ENCODE assay signal across 27 mouse cellular contexts in the genomic region with DNA sequence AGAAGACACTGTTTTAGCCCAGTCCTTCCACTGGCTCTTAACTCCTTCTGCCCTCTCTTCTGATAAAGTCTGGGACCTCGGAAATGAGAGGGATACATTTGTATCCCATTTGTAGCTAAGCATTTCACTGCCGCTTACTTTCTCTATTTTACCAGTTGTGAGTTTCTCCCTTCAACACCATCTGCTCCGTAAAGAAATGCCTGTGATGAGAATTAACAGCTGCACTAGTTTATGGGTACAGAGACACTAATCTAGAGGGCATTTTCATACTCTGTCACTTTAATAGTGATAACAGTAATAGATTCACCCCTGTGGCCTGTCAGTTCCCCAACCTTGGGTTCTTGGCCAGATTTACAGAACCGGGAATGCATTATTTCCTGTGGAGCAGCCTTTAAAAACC.
DNase-seq lines count a peak whose midpoint lies in the region; ATAC-seq lines count a peak whose summit lies in the region.
"Had no signal": no experiment of that assay in that cellular context is flagged by ENCODE, and none has a peak within 500 bp of the region (broad histone marks: within the 10 kb centered on the region; RNA-seq: fewer than 3 reads in every experiment).

No protein-coding gene starts in this region.

- ATAC-seq in embryonic facial prominence, embryonic 15.5 days (ENCODE audit: insufficient number of reproducible peaks, low FRiP score, low TSS enrichment, low read depth), result no peak
- ATAC-seq in neural tube, embryonic 15.5 days (ENCODE audit: low FRiP score), result no peak
- no peak for ATAC-seq in limb, embryonic 15.5 days (ENCODE audit: insufficient number of reproducible peaks, low FRiP score, low TSS enrichment, low read depth)
- ATAC-seq: forebrain, embryonic 13.5 days; forebrain, embryonic 16.5 days; hindbrain, embryonic 16.5 days; Patski had no signal

- no peak for DNase-seq in embryonic facial prominence, embryonic 10.5 days (ENCODE audit: low spot score)
- DNase-seq in neural tube, embryonic 10.5 days (ENCODE audit: extremely low spot score, low spot score), result no peak
- DNase-seq in thymus, postnatal 0 days (ENCODE audit: low spot score), result no peak
- DNase-seq: adrenal gland, postnatal 10 days; cerebellum, adult 11 months; cerebellum, adult 2 months; cerebellum, adult 9-11 months; cerebellum, postnatal 25 days; gastrocnemius, postnatal 25 days; heart, adult 18-20 months; heart, postnatal 10 days; heart, postnatal 36 days had no signal

- peak overlapping the region; percentile 51; the same call in 1 of the 2 replicates for H3K27ac ChIP-seq in embryonic facial prominence, embryonic 15.5 days (replicated peaks)
- H3K27ac ChIP-seq in embryonic facial prominence, embryonic 10.5 days (replicated peaks), result no peak overlapping the region
- H3K27ac ChIP-seq in neural tube, embryonic 15.5 days (replicated peaks), result peak overlapping the region; percentile 39; the same call in 1 of the 2 replicates
- H3K27ac ChIP-seq in limb, embryonic 15.5 days, result peak overlapping the region; percentile 33; the same call in 1 of the 2 replicates
- H3K27ac ChIP-seq: forebrain, embryonic 10.5 days; forebrain, embryonic 13.5 days; heart, embryonic 15.5 days; hindbrain, embryonic 10.5 days; hindbrain, embryonic 13.5 days had no signal

- H3K4me1 ChIP-seq in embryonic facial prominence, embryonic 15.5 days, result peaks cover 18% of the 10 kb centered on the region
- peaks cover 36% of the 10 kb centered on the region for H3K4me1 ChIP-seq in embryonic facial prominence, embryonic 10.5 days
- H3K4me1 ChIP-seq in neural tube, embryonic 15.5 days, result peaks cover 20% of the 10 kb centered on the region
- H3K4me1 ChIP-seq in limb, embryonic 15.5 days, result peaks cover 20% of the 10 kb centered on the region

- H3K9ac ChIP-seq in embryonic facial prominence, embryonic 15.5 days, result no peak overlapping the region
- no peak overlapping the region for H3K9ac ChIP-seq in neural tube, embryonic 15.5 days (replicated peaks)
- no peak overlapping the region for H3K9ac ChIP-seq in limb, embryonic 15.5 days
- H3K9ac ChIP-seq: embryonic facial prominence, embryonic 13.5 days; forebrain, embryonic 13.5 days; heart, embryonic 12.5 days; heart, embryonic 15.5 days; hindbrain, embryonic 13.5 days had no signal

- H3K36me3 ChIP-seq in embryonic facial prominence, embryonic 15.5 days, result no peaks in the 10 kb centered on the region
- H3K36me3 ChIP-seq in embryonic facial prominence, embryonic 10.5 days (replicated peaks), result peaks cover 2% of the 10 kb centered on the region; the same call in 1 of the 2 replicates
- H3K36me3 ChIP-seq in neural tube, embryonic 15.5 days, result no peaks in the 10 kb centered on the region
- no peaks in the 10 kb centered on the region; the same call in 1 of the 2 replicates for H3K36me3 ChIP-seq in limb, embryonic 15.5 days
- H3K36me3 ChIP-seq: G1E; heart, embryonic 12.5 days; heart, embryonic 15.5 days; hindbrain, embryonic 13.5 days had no signal

- no peak overlapping the region for H3K4me3 ChIP-seq in embryonic facial prominence, embryonic 15.5 days (replicated peaks)
- H3K4me3 ChIP-seq in embryonic facial prominence, embryonic 10.5 days, result no peak overlapping the region
- no peak overlapping the region for H3K4me3 ChIP-seq in neural tube, embryonic 15.5 days (replicated peaks)
- no peak overlapping the region for H3K4me3 ChIP-seq in limb, embryonic 15.5 days
- H3K4me3 ChIP-seq: embryonic facial prominence, embryonic 13.5 days; forebrain, embryonic 10.5 days; forebrain, embryonic 13.5 days; heart, embryonic 12.5 days; heart, embryonic 15.5 days; hindbrain, embryonic 10.5 days; hindbrain, embryonic 13.5 days had no signal

- WGBS in embryonic facial prominence, embryonic 15.5 days, result 73% methylated on average over 4 of the region's 4 CpGs
- WGBS in embryonic facial prominence, embryonic 10.5 days, result 90% methylated on average over 4 of the region's 4 CpGs
- 51% methylated on average over 4 of the region's 4 CpGs for WGBS in neural tube, embryonic 15.5 days
- WGBS in limb, embryonic 15.5 days, result 55% methylated on average over 4 of the region's 4 CpGs

- H3K27me3 ChIP-seq in embryonic facial prominence, embryonic 15.5 days, result no peaks in the 10 kb centered on the region
- no peaks in the 10 kb centered on the region for H3K27me3 ChIP-seq in embryonic facial prominence, embryonic 10.5 days (replicated peaks; ENCODE audit: low read depth, poor library complexity, severe bottlenecking)
- no peaks in the 10 kb centered on the region for H3K27me3 ChIP-seq in neural tube, embryonic 15.5 days (replicated peaks)
- H3K27me3 ChIP-seq in limb, embryonic 15.5 days, result no peaks in the 10 kb centered on the region
- H3K27me3 ChIP-seq: CH12.LX; embryonic facial prominence, embryonic 13.5 days; forebrain, embryonic 13.5 days; heart, embryonic 12.5 days; heart, embryonic 15.5 days; hindbrain, embryonic 13.5 days; Patski had no signal

- no peaks in the 10 kb centered on the region for H3K9me3 ChIP-seq in embryonic facial prominence, embryonic 15.5 days (replicated peaks)
- no peaks in the 10 kb centered on the region for H3K9me3 ChIP-seq in embryonic facial prominence, embryonic 10.5 days
- H3K9me3 ChIP-seq in neural tube, embryonic 15.5 days (replicated peaks), result no peaks in the 10 kb centered on the region
- no peaks in the 10 kb centered on the region for H3K9me3 ChIP-seq in limb, embryonic 15.5 days
- H3K9me3 ChIP-seq: embryonic facial prominence, embryonic 13.5 days; forebrain, embryonic 10.5 days; forebrain, embryonic 13.5 days; G1E; heart, embryonic 12.5 days; heart, embryonic 15.5 days; hindbrain, embryonic 10.5 days; hindbrain, embryonic 13.5 days had no signal

- no peak overlapping the region for H3K4me2 ChIP-seq in embryonic facial prominence, embryonic 15.5 days (replicated peaks)
- no peak overlapping the region for H3K4me2 ChIP-seq in neural tube, embryonic 15.5 days
- no peak overlapping the region for H3K4me2 ChIP-seq in limb, embryonic 15.5 days
- H3K4me2 ChIP-seq: embryonic facial prominence, embryonic 13.5 days; forebrain, embryonic 13.5 days; heart, embryonic 12.5 days; heart, embryonic 15.5 days; hindbrain, embryonic 13.5 days had no signal
